Mouse (Mus musculus) spleen, postnatal 4 days (tissue): ENCODE measurements at regions not wholly inside any gene's neighbourhood (a gene's known extent, or its start where the extent isn't known, plus 50 kb on each side); places are given as distances from the start of the nearest gene placed in this dataset.

Source experiments
- DNase-seq, 2 experiments: peaks; one replicate each; pipeline ENCODE4 v3.0.0; 2022; ENCODE audit warnings: low spot score in 2 of 2

GRCm38 (mm10) chr1:106483008-106483407 lies 231.1 kb downstream of the Bcl2 start:
- peak in 1 of 2 experiments; percentile 33 for DNase-seq

DNA sequence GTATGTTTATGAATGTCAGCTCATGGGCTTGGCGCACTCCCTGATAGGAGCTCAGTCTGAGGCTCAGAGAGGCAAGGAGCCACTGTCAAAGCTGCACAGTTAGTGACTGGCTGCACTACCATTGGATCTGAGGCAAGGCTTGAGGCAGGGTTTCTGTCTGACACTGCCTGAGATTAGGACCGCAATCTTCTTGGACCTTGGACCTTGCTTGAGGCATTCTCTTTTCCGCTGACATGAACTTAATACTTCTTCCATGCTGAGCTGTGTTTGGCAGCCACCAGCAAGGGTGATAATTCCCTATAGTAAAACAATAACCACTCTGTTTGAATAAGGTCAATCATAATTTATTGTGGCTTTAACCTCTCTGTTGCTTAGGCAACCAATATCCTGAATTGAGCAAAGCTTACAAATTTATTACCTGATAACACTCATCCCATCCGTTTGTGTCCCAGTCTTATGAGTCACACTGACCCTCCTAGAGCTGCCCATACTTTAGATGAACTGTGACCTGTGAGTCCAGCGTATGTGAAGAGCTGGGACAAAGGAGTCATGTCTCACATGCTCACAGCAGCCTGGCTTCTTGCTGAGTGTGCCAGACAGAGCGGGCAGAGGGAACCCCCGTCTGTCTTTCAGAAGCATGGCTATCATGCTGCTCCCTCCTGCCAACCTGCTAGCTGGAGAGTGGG lies 236.3 kb downstream of the Bcl2 start:
- DNase-seq: no peak

DNA sequence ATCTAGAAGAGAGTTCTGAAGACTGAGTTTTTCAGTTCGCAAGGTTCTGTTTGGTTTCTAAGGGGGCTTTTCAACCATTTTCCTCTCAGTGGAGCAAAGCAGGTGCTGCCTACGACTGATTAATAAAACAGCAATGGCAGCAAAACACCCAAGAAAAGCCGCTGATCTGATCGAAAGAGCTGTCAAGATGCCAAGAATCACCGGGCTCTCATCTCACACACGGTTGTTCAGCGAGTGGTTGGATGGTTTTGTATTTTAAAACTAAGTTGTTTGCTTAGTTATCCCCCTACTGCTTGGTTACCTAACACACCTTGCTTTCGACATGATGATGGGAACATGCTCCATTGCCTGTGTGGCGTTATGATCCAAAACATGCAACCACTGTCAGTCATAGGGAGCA lies 246.1 kb downstream of the Bcl2 start:
- no peak for DNase-seq

DNA sequence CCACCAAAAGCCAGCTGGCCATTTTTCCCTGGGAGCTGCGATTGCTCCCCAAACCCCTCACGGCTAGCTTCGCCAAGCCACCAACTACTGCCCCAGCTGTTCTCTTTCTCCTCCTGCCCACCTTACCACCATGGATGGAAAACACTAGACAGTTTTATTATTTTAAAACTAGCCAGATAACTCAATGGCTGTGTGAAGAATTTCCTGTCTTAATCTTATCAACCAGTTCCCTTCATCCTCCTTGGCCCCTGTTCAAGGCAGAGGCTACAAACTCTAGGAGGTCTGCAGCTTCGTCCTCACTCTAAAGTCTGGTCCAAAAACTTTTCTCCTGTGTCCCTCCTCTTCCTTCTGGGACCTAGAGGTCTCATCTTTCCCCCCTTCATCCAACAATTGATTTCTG lies 247.4 kb downstream of the Bcl2 start:
- no peak for DNase-seq

- no peak for DNase-seq
Measured at GRCm38 (mm10) chr1:106465977-106466302, 248.1 kb downstream of the Bcl2 start.

DNA sequence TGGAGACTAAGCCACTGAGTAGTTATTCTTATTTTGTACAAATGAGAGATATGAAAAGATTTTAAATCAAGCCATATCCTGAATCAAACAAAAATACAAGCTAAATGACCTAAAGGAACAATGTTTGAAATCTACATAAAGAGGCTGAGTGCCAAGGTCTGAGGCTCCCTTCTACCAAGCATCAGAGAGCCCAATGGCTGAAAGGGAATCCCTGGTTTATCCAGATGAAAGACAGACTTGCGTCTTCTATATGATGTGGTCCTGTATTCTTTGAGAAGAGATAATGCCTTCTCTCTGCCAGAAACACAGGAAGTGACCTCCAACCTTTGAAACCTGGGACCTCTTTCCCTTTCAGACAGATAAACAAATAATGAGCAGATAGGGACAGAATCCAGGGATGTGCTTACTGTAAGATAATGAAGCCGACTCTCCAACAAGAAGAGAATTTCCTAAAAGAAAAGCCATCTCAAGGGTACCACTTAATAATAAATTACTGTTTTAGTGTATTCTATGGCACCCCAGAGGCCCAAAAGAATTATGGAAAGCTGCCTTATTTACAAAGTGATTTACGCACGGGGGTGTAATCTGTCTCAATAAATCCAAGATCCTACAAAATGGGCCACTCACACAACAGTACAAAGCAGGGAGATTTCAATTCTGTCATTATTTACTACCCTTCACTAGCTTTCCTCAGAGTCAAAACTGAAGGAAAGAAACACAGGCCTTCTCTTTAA lies 248.7 kb downstream of the Bcl2 start:
- DNase-seq: no peak

DNA sequence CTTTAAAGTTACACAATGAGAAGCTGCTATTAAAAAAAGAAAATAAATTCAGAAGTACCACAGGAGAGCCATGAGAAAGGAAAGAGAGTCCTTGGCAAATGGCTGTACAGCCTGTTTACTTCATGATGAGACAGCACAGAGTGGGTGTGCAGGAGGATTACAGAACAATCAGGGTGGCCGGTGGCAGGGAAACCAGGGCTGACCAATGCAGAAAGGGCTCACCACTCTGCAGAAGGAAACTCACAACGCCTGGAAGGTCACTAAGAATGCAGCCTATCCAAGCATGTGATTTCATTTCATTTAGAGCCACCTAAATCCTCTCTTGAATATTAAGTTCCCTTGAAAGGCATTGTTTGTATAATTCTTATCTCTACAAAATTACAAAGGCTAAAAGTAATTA lies 249.3 kb downstream of the Bcl2 start:
- DNase-seq: no peak

- no peak for DNase-seq
Measured at GRCm38 (mm10) chr1:106462595-106462994, 251.5 kb downstream of the Bcl2 start.

GRCm38 (mm10) chr1:106462112-106462511 lies 252.0 kb downstream of the Bcl2 start:
- DNase-seq: no peak

DNA sequence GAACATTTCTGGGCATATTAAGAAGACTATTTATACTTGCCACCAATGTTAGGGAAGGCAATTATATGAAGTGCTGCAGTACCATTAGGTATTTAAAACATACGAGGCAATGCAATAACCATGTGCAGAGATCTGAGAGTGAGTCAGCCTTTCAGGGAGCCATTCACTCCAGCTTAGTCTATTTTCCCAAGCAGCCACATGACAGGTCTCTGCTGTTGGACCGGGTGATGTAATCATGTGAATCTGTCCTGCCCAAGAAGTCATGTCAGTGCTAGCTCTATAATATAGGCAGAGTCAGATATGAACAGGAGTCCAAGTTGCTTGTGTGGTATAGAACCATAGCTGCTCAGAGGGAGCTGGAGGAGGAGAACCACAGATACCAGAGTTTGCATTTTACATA lies 253.1 kb downstream of the Bcl2 start:
- no peak for DNase-seq

DNA sequence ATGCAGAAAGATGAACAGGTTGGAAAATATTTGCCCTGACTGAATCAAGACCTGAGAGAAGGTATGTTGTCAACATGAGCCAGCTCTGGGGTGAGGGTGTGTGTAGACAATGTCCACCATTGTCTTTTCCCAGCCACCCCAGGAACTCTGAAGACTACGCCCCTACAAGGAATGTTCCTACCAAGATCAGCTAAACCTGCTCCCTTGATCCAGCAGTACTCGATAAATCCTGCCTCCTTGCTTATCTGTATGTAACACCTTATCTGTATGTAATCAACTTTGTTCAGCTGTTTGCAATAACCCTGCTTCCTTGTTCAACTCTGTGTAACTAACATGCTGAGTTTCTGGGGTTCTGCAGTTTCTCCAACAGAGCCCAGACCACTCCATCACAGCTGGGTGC lies 264.3 kb downstream of the Bcl2 start:
- DNase-seq: no peak
